Mouse (Mus musculus) cerebellum, adult 2 months (tissue): ENCODE data around the gene Rps21. TPM values are rescaled to one million over a fixed set of nuclear protein-coding genes. Genes with fewer than 3 reads are reported as not detected.

Experiments
- DNase-seq, 2 experiments: peaks; one replicate each; pipeline ENCODE4 v3.0.0; 2021
- H3K27ac ChIP-seq: fragments of 200-500 bp; 2 replicates; pipeline ENCODE4 v1.5.1; 2012; ENCODE audit warnings: low read length, control low read depth, inconsistent platforms; ENCODE audit not compliant: insufficient read depth
- H3K27me3 ChIP-seq: fragments of 200-500 bp; 2 replicates; pipeline ENCODE4 v1.6.1; 2012; ENCODE audit warnings: inconsistent platforms, mild to moderate bottlenecking, low read length, moderate library complexity; ENCODE audit not compliant: control insufficient read depth, insufficient read depth
- H3K4me1 ChIP-seq: fragments of 200-500 bp; 2 replicates; pipeline ENCODE4 v1.6.1; 2011; ENCODE audit warnings: low read length; ENCODE audit not compliant: control insufficient read depth, insufficient read depth
- H3K4me3 ChIP-seq: fragments of 200-500 bp; replicated peaks from 2 replicates; pipeline ENCODE3; 2011; ENCODE audit warnings: mild to moderate bottlenecking, low read depth, low read length, control low read depth; ENCODE audit not compliant: insufficient read depth
- CTCF ChIP-seq: fragments of 200-500 bp; IDR thresholded peaks from 2 replicates; pipeline ENCODE4 v1.5.1; 2011; ENCODE audit warnings: low read depth, mild to moderate bottlenecking, control low read depth, low read length, moderate library complexity, borderline replicate concordance; ENCODE audit not compliant: insufficient read depth
- POLR2A ChIP-seq: fragments of 200-500 bp; IDR thresholded peaks from 2 replicates; pipeline ENCODE4 v1.6.1; 2011; ENCODE audit warnings: low read length, control low read depth, borderline replicate concordance; ENCODE audit not compliant: insufficient read depth
- WGBS: fragments of 180-500 bp; shearing (Covaris S2); methylation state at CpG from one replicate; pipeline ENCODE4 v1.1.7; 2018; 5-methylcytosine and 5-hydroxymethylcytosine counted together
- polyA plus RNA-seq: library from polyadenylated mRNA; depleted of rRNA; stranded (reverse); fragments of >200 nt; gene quantifications from 2 replicates; pipeline ENCODE4 v1.2.3, GENCODE M21; 2012; rRNA removed

Gene Rps21
- polyA plus RNA-seq: 1,729 and 1,776 TPM in 2 replicates

DNA sequence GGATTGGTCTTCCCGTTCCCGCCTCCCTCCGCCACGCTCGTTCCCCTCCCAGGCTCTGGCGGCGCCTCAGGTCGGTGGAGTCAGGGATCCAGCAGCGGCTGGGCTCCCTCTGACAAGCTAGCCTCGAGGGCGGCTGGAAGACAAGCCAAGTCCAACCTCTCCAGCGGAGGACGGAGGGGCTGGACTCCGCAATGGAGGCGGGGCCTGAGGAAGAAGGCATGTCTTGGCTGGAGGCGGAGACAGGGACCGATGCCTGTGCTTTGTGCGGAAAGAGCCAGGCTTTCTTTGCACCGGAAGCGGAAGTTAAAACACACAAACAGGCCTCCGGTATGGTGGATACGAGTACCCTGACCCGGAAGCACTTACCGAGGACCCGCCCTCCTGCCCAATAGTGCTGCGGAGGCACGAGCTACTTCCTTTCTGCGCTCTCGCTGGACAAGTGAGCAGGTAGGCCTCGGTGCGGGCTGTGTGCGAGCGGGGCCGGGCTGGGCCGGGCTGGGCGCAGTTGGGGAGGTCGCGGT, at the start of gene Rps21:
Rps21 (plus strand) TSS at position 377 of the 521 bp plus-strand sequence.
- DNase-seq: peak; percentile 96 to 99
- H3K4me1 ChIP-seq: peaks cover 19% of the 10 kb centered on the region
- TF ChIP-seq POLR2A (peak; percentile 86), CTCF (no peak)
- no peaks in the 10 kb centered on the region for H3K27me3 ChIP-seq
- peak within 1 kb of the TSS; percentile 23 for H3K27ac ChIP-seq
- peak within 1 kb of the TSS; percentile 58 for H3K4me3 ChIP-seq
- under 1% methylated on average over 38 of the region's 38 CpGs for WGBS

DNA sequence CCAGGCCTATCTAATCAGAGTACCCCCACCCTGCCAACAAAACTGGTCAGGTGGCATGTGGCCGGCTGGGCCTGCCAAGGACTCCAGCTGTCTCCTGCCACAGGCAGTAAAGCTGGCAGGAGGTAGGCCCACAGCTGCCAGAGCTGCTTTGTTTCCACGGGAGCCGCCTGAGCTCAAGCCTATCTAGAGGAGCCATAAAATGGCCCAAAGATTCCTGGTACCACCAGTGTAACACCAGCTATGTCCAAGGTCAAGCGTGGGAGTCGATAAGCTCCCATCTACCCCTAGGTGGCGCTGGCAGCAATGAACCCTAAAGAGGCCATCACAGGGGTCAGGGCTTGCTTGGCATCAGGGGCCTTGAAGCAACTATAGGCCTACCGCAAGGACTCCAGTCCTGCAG, 49.3 kb upstream of the Rps21 start:
- WGBS: 24% methylated on average over 7 of the region's 7 CpGs
- Histone ChIP-seq H3K4me3 (no peak overlapping the region), H3K27ac (no peak overlapping the region), H3K4me1 (peaks cover 3% of the 10 kb centered on the region), H3K27me3 (no peaks in the 10 kb centered on the region)
- no peak for DNase-seq
- TF ChIP-seq POLR2A: no peak
- peak; percentile 43; the same call in 1 of the 2 replicates for TF ChIP-seq CTCF

DNA sequence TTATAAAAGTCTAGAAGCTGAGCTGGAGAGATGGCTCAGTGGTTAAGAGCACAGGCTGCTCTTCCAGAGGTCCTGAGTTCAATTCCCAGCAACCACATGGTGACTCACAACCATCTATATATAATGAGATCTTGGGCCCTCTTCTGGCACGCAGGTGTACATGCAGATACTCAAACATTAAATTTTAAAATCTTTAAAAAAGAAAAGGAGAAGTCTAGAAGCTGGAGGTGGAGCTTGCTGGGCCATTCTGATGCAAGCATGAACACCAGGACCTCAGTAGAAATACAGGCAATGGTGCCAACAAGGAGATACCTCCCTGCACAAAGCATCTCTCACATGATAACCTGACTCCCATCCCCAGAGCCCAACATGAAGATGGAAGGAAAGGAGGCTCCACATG, 48.2 kb upstream of the Rps21 start:
- TF ChIP-seq POLR2A (no peak), CTCF (no peak)
- Histone ChIP-seq H3K27ac (no peak overlapping the region), H3K27me3 (no peaks in the 10 kb centered on the region), H3K4me3 (no peak overlapping the region), H3K4me1 (no peaks in the 10 kb centered on the region)
- DNase-seq: no peak
- WGBS: 82% methylated on average over 1 of the region's 1 CpGs

DNA sequence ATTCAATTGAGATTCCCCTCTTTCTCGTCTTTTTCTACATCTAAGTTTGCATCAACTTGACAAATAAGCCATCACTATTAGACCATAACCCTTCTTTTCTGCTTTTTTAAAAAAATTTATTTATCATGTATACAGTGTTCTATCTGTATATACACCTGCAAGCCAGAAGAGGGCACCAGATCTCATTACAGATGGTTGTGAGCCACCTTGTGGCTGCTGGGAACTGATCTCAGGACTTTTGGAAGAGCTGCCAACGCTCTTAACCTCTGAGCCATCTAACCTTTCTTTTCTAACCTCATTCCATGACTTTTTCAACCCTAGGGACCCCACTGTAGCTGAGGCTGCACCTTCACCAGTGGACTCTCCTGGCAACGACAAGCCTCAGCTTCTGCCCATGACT, 44.9 kb upstream of the Rps21 start:
- Histone ChIP-seq H3K4me3 (no peak overlapping the region), H3K27ac (no peak overlapping the region), H3K27me3 (no peaks in the 10 kb centered on the region), H3K4me1 (peaks cover 12% of the 10 kb centered on the region)
- 95% methylated on average over 3 of the region's 3 CpGs for WGBS
- no peak for DNase-seq
- TF ChIP-seq POLR2A (no peak), CTCF (no peak)

DNA sequence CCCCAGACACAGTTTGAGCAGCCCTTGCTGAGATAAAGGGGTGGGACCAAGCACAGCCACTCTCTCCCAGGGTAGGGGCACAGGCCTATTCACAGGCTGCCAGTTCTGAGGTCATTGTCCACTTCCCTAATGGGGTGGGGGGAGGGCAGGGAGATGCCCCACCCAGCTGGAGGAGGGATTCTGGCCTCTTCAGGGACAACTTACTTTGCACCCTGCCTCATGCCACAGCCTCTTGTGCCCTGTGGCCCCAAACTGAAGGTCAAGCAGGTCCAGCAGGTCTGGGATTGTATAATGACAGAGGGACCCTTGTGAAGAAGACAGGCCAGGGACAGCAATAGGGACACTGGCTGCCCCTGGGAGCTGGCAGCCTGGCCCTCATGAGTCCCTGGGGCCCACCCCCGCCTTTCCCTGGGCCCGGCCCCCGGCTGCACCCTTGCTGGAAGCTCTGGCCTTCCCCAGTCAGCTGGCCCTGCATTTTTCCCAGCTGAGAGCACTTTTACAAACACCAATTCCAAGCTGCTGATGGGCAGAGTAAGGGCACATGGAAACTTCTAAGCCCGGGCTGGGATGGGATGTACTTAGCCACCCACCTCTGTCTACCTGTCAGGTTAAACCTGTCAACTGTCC, 42.7 kb upstream of the Rps21 start:
- no peak overlapping the region for H3K27ac ChIP-seq
- 37% methylated on average over 4 of the region's 4 CpGs for WGBS

DNA sequence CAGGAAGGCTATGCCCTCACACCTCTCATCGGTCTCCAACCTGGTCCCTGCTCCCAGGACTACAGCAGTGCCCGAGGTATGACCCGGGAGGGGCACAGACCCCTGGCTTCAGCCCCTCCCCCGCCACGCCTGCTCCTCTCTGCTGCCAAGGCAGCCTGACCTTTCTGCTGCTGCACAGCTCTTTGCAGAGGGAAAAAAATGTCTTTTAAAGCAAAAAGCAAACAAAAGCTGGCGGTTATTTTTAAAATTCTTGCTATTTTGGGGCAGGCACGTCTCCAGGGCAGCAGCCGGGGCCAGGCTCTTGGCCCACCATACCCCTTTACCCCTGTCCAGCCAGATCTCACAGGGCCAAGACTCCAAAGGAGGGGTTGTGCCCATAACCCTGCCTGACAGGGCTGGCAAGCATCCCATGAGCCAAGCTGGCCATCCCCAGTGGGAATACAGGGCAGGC, 42.1 kb upstream of the Rps21 start:
- TF ChIP-seq CTCF: no peak
- no peak for TF ChIP-seq POLR2A
- Histone ChIP-seq H3K4me1 (peaks cover 24% of the 10 kb centered on the region), H3K27me3 (no peaks in the 10 kb centered on the region), H3K27ac (no peak overlapping the region), H3K4me3 (no peak overlapping the region)
- peak in 1 of 2 experiments; percentile 25 for DNase-seq
- 28% methylated on average over 8 of the region's 8 CpGs for WGBS

More for the DNA sequence above, 42.7 kb upstream of the Rps21 start:
- H3K27me3 ChIP-seq: no peaks in the 10 kb centered on the region
- no peak for DNase-seq
- TF ChIP-seq POLR2A (no peak), CTCF (no peak)
- H3K4me1 ChIP-seq: peaks cover 24% of the 10 kb centered on the region
- H3K4me3 ChIP-seq: no peak overlapping the region

DNA sequence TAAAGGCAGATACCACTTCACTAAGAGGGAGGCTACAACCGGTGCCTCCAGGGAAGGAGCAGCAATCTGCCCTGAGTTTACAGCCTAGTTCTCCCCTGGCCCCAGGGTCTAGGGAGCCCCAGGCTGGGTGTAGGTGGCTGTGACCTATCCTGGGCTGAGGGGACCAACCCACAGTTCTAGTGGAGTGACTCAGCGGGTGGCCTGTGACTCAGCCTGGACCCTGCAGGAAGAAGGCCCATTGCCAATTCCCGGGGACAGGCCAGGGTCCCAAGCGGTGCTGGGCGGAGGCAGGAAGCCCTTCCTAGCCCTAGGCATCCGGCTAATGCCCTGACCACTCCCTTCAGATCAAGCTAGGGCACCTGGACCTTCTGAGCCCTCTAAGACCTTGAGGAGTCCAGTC, 41.2 kb upstream of the Rps21 start:
- peaks cover 24% of the 10 kb centered on the region for H3K4me1 ChIP-seq
- H3K27me3 ChIP-seq: no peaks in the 10 kb centered on the region
- H3K4me3 ChIP-seq: no peak overlapping the region
- TF ChIP-seq CTCF (no peak), POLR2A (no peak)
- no peak for DNase-seq
- WGBS: 55% methylated on average over 6 of the region's 6 CpGs
- H3K27ac ChIP-seq: no peak overlapping the region

DNA sequence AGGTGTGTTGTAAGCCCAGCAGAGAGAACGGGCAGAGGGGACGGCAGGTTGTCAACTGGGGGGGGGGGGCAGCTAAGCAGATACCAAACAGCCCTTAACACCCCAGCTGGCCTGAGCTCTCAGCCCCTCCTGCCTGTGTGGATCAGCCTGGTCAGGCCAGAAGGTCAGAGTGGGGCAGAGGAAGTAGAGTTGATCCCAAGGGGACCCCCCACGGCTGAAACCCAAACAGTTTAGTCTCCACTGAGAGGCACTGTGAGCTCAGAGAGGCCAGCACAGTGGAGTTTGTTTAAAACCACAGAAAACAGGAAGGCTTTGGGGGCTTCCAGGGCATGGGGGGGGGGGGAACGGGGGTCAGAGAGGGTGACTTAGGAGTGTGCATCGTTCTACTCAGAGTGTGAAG, 40.3 kb upstream of the Rps21 start:
- no peak for DNase-seq
- Histone ChIP-seq H3K4me3 (no peak overlapping the region), H3K4me1 (peaks cover 24% of the 10 kb centered on the region), H3K27me3 (no peaks in the 10 kb centered on the region), H3K27ac (no peak overlapping the region)
- WGBS: 75% methylated on average over 5 of the region's 5 CpGs
- TF ChIP-seq POLR2A (no peak), CTCF (no peak)
